Mouse (Mus musculus) kidney, embryonic 15.5 days (tissue): ENCODE measurements around the gene Frmpd4. TPM values are rescaled to one million over a fixed set of nuclear protein-coding genes. Genes with fewer than 3 reads are reported as not detected.

Experiments
- ATAC-seq: fragments of 200-750 bp; cut with Nextera tagmentation; replicated peaks from 2 replicates; pipeline ENCODE4 v1.8.0; 2017; ENCODE audit warnings: moderate TSS enrichment; ENCODE audit not compliant: low FRiP score
- H3K27ac ChIP-seq: fragments of 300-500 bp; sonication (generic); 2 replicates; pipeline ENCODE4 v1.5.1; 2015; ENCODE audit warnings: mild to moderate bottlenecking, inconsistent platforms
- H3K27me3 ChIP-seq: fragments of 300-500 bp; sonication (generic); 2 replicates; pipeline ENCODE4 v1.6.1; 2015; ENCODE audit warnings: inconsistent platforms
- H3K36me3 ChIP-seq: fragments of 300-500 bp; sonication (generic); 2 replicates; pipeline ENCODE4 v1.6.1; 2015; ENCODE audit warnings: inconsistent platforms
- H3K4me1 ChIP-seq: fragments of 300-500 bp; sonication (generic); 2 replicates; pipeline ENCODE4 v1.6.1; 2015; ENCODE audit warnings: inconsistent platforms
- H3K4me2 ChIP-seq: fragments of 300-500 bp; sonication (generic); 2 replicates; pipeline ENCODE4 v1.6.1; 2015; ENCODE audit warnings: moderate library complexity, mild to moderate bottlenecking, inconsistent platforms
- H3K4me3 ChIP-seq: fragments of 300-500 bp; sonication (generic); replicated peaks from 2 replicates; pipeline ENCODE4 v1.5.1; 2015; ENCODE audit warnings: mild to moderate bottlenecking, inconsistent platforms
- H3K9ac ChIP-seq: fragments of 300-500 bp; sonication (generic); 2 replicates; pipeline ENCODE4 v1.6.1; 2015; ENCODE audit warnings: mild to moderate bottlenecking, inconsistent platforms
- H3K9me3 ChIP-seq: fragments of 300-500 bp; sonication (generic); replicated peaks from 2 replicates; pipeline ENCODE4 v1.6.1; 2016; ENCODE audit warnings: inconsistent platforms
- WGBS: fragments of 180-500 bp; shearing (Covaris S2); methylation state at CpG from one replicate; pipeline ENCODE4 v1.1.7; 2015; ENCODE audit warnings: mixed read lengths; 5-methylcytosine and 5-hydroxymethylcytosine counted together
- polyA plus RNA-seq: library from polyadenylated mRNA; unstranded; fragments of >200 nt; fragmentation: Nextera tagmentation; extraction: Ambion mirVana; gene quantifications from 2 replicates; pipeline ENCODE4 v1.2.1, GENCODE M21; 2015

Frmpd4 gene
- polyA plus RNA-seq, 1 experiment from 2014 or later = 0.48 TPM

DNA sequence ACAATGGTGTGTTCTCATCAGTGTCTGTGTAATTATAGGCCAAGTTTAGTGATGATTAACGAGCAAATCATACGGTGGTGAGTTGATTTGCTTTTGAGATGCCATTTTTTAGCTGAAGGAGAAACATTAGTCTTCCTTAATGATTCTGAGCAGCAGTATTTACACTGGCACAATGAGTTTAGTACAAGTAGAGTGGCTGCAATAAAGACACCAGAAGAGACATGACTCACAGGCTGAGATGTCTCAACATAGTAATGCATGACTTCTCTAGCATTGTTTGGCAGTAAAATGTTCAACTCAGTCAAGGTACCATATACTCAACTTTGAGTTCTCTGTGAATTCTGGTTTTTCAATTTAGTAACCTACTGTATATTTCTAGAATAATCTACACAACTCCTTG lies 1058.6 kb downstream of the Frmpd4 start:
- H3K4me3 ChIP-seq = no peak overlapping the region
- no peaks in the 10 kb centered on the region for H3K4me1 ChIP-seq
- 90% methylated on average over 2 of the region's 2 CpGs for WGBS
- no peak overlapping the region for H3K9ac ChIP-seq
- no peak overlapping the region for H3K4me2 ChIP-seq
- H3K36me3 ChIP-seq = no peaks in the 10 kb centered on the region
- no peak overlapping the region for H3K27ac ChIP-seq
- H3K27me3 ChIP-seq = peaks cover 31% of the 10 kb centered on the region
- no peak for ATAC-seq
- no peaks in the 10 kb centered on the region for H3K9me3 ChIP-seq

DNA sequence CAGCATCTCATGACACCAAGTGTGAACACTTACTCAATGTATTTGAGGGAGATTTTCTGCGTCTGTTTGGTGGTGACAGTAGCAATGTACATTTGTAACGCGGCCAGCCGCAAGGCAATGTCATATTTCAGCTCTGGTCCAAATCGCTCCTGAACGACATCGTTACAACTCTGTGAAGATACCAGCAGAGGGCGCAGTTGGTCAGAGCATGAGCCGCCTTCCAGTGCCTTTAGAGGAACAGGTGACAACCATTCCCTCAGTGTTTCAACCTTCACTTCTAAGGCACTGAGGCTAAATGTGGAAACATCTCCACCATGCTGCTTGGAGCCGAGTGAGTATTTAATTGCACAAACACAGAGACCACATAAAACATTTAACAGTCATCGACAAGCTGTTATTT lies 1079.3 kb downstream of the Frmpd4 start:
- 26% methylated on average over 11 of the region's 11 CpGs for WGBS

DNA sequence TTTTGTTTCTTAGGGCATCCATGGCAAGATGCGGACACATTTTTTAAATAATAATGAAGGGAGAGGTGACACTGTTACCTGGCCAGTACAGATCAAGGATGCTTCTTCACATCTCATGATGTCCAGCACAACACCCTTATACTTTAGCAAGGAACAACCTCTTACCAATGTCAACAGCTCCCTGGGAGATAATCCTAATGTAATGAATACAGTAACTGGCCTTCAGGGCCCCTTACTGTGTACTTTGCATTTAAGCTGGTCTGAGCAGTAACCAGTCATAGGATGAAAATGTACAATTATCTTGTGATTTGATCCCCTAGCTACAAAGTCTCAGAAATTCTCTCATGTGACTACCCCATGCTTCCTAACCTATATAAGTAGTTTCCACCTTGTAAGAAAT lies 1084.8 kb downstream of the Frmpd4 start:
- Histone ChIP-seq H3K4me1 (no peaks in the 10 kb centered on the region), H3K9ac (no peak overlapping the region), H3K27ac (no peak overlapping the region), H3K9me3 (no peaks in the 10 kb centered on the region), H3K36me3 (no peaks in the 10 kb centered on the region), H3K4me2 (no peak overlapping the region), H3K27me3 (peaks cover 47% of the 10 kb centered on the region), H3K4me3 (no peak overlapping the region)
- no peak for ATAC-seq
- WGBS = 96% methylated on average over 1 of the region's 1 CpGs

More for the DNA sequence above, 1079.3 kb downstream of the Frmpd4 start:
- Histone ChIP-seq H3K27ac (no peak overlapping the region), H3K9ac (no peak overlapping the region), H3K4me1 (no peaks in the 10 kb centered on the region), H3K36me3 (no peaks in the 10 kb centered on the region), H3K27me3 (peaks cover 54% of the 10 kb centered on the region), H3K4me3 (no peak overlapping the region), H3K9me3 (no peaks in the 10 kb centered on the region), H3K4me2 (no peak overlapping the region)
- peak; percentile 82 for ATAC-seq

DNA sequence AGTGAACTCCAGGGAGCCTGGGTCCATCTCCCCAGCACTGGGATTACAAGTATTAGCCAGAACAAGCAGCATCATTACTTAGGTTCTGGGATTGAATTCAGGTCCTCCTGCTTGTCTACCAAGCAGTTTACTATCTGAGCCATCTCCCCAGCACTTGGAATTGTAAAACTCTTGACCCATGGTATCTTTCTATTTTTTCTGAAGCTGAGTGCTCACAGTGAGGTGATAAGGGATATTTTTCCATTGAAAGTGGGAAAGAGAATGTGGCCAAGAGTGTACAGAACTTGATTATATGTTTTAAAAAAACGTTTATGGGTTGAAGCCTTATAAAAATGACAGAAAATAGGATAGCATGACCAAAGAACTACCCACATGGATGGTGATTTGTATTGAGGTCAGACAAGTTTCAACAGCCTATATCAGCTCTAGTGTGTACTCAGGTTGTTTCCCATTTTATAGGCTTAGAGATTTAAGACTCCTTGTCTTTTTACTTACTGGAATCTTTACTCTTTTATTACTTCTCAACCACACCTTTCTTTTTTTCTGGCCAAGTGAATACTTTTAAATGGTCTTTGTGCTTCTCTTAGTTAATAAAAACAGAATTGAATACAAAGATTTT lies 1085.3 kb downstream of the Frmpd4 start:
- 21% methylated on average over 1 of the region's 1 CpGs for WGBS
- H3K4me2 ChIP-seq = no peak overlapping the region
- ATAC-seq = no peak

DNA sequence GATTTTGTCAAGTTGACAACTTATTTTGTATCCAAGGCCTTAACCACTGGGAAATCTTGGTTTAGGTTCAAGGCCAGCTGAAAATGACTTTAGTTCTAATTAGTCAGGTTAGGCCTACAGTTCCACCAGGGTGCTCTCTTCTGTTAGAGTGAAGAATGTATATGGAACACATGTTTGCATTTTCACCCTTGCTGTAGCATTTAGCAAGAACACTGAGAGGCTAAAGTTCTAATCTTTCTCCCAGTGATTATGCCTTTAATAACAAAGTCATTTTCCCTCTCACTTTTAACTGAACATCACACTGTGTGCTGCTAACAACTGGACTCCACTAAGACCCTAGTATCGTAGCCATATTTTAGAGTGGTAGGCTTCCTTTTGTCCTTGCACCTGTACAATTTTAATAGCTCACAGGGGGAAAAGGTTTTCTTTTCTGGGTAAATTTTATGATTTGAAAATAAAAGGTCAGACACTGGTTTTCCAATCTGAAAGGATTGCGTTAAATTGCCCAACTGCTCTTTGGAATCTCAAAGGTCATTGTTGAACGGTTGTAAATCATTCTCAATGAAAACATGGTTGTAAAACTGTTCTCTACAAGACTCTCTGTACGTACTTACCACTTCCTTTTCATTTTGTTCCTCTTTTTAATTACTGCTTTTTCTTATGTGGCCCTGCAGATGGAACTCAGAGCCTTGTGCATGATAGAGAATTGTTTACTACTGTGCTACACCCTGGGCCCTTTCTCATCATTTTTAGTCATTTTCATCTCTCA lies 1093.4 kb downstream of the Frmpd4 start:
- H3K9me3 ChIP-seq = no peaks in the 10 kb centered on the region
- H3K4me3 ChIP-seq = no peak overlapping the region
- no peaks in the 10 kb centered on the region for H3K36me3 ChIP-seq
- no peaks in the 10 kb centered on the region for H3K4me1 ChIP-seq
- WGBS = 43% methylated on average over 4 of the region's 4 CpGs
- H3K27ac ChIP-seq = no peak overlapping the region
- H3K4me2 ChIP-seq = no peak overlapping the region
- H3K27me3 ChIP-seq = peaks cover 33% of the 10 kb centered on the region
- H3K9ac ChIP-seq = no peak overlapping the region
- ATAC-seq = no peak

More for the DNA sequence above, 1085.3 kb downstream of the Frmpd4 start:
- peaks cover 48% of the 10 kb centered on the region for H3K27me3 ChIP-seq
- no peaks in the 10 kb centered on the region for H3K36me3 ChIP-seq
- H3K9ac ChIP-seq = no peak overlapping the region
- no peaks in the 10 kb centered on the region for H3K9me3 ChIP-seq
- H3K27ac ChIP-seq = no peak overlapping the region
- no peaks in the 10 kb centered on the region for H3K4me1 ChIP-seq
- no peak overlapping the region for H3K4me3 ChIP-seq

DNA sequence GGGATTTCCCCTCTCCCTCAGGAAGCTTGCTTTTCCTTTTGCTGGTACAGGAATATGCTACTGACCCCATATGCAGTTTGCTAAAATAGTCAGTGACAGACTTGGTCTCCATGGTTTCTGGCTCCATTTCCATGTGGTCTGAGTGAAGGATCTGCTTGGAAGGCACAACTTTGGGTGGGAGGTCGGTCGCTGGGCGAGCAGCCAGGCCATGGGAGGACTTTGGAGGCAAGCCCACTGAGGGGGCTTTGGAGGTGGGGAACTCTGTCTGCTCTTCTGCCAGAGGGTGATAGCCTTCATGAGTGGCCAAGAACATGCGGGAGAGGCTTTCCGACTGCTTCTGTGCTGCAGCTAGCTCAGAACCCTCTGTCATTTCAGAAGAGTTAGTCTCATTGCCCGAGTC lies 1099.4 kb downstream of the Frmpd4 start:
- H3K27ac ChIP-seq = no peak overlapping the region
- no peaks in the 10 kb centered on the region for H3K36me3 ChIP-seq
- H3K9me3 ChIP-seq = no peaks in the 10 kb centered on the region
- H3K4me2 ChIP-seq = no peak overlapping the region
- H3K27me3 ChIP-seq = peaks cover 34% of the 10 kb centered on the region
- H3K4me3 ChIP-seq = no peak overlapping the region
- no peak overlapping the region for H3K9ac ChIP-seq
- ATAC-seq = no peak
- 81% methylated on average over 6 of the region's 6 CpGs for WGBS
- no peaks in the 10 kb centered on the region for H3K4me1 ChIP-seq

DNA sequence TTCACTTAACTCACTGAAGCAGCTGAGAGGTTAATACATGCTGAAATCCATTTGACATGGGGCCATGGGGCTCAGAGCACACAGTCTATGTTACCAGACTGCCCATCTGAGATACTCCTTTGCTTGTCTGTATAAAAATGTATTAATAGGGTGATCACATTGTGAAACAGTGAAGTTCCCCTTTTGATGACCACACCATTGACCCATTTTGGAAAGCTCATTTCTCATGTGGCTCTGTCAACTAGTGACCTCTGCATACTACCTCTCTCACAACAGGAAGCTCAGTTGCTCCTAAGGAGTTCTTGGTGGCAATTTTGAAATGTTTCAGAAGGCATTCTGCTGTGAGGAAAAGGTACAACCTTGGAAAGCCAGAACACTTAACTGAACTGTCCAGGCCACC lies 1142.1 kb downstream of the Frmpd4 start:
- Histone ChIP-seq H3K4me3 (no peak overlapping the region), H3K9me3 (no peaks in the 10 kb centered on the region), H3K36me3 (no peaks in the 10 kb centered on the region), H3K27me3 (peaks cover 19% of the 10 kb centered on the region), H3K27ac (no peak overlapping the region), H3K4me1 (no peaks in the 10 kb centered on the region), H3K4me2 (no peak overlapping the region), H3K9ac (no peak overlapping the region)
- ATAC-seq = no peak

DNA sequence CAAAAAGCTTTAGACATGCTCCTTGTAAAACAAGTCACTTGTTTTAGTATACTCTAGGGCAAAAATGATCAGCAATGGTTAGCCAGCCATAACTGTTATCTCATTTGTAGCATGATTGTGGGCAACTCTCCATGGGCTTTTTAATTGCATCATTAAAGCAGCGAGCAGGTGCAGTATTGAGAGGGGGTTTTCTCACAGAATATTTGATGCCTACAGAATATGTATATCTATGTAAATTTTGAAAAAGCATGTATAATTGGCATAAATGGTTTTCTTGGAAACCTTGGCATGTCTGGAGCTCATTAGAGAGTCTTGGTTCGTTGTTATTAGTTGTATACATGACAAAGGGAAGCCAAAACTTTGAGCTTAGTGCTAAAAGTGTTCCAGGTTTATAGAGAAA lies 1143.1 kb downstream of the Frmpd4 start:
- no peak overlapping the region for H3K4me2 ChIP-seq
- H3K9ac ChIP-seq = no peak overlapping the region
- H3K27me3 ChIP-seq = peaks cover 19% of the 10 kb centered on the region
- no peaks in the 10 kb centered on the region for H3K9me3 ChIP-seq
- 79% methylated on average over 2 of the region's 2 CpGs for WGBS
- no peak overlapping the region for H3K4me3 ChIP-seq
- no peak overlapping the region for H3K27ac ChIP-seq
- H3K36me3 ChIP-seq = no peaks in the 10 kb centered on the region
- no peaks in the 10 kb centered on the region for H3K4me1 ChIP-seq
- no peak for ATAC-seq

Other genes starting within 250 kb of the Frmpd4 start
- 37.9 and 40.3 TPM in 2 replicates for gene Msl3, start 96.7 kb upstream of the Frmpd4 start, polyA plus RNA-seq
- gene Arhgap6, start 217.9 kb upstream of the Frmpd4 start, polyA plus RNA-seq = 3.2 and 3.4 TPM in 2 replicates